Mouse (Mus musculus) spleen, adult 2 months (tissue): ENCODE measurements around the gene Tns1. TPM values are rescaled to one million over a fixed set of nuclear protein-coding genes. Genes with fewer than 3 reads are reported as not detected.

ENCODE experiments used
- DNase-seq, 2 experiments: peaks; one replicate each; pipeline versions ENCODE4 v3.0.0 to v3.0.0-alpha.2; 2012 to 2021; ENCODE audit warnings: low spot score in 2 of 2, low read depth in 1 of 2
- H3K27ac ChIP-seq: fragments of 200-500 bp; 2 replicates; pipeline ENCODE4 v1.5.1; 2012; ENCODE audit warnings: low read length, inconsistent platforms; ENCODE audit not compliant: insufficient read depth
- H3K27me3 ChIP-seq: fragments of 200-500 bp; 2 replicates; pipeline ENCODE4 v1.6.1; 2012; ENCODE audit warnings: mild to moderate bottlenecking, moderate library complexity, low read length, inconsistent platforms; ENCODE audit not compliant: control insufficient read depth, insufficient read depth
- H3K36me3 ChIP-seq: fragments of 200-500 bp; 2 replicates; pipeline ENCODE4 v1.6.1; 2012; ENCODE audit warnings: mild to moderate bottlenecking, low read length, inconsistent platforms; ENCODE audit not compliant: control insufficient read depth, insufficient read depth
- H3K4me1 ChIP-seq: fragments of 200-500 bp; 2 replicates; pipeline ENCODE4 v1.6.1; 2011; ENCODE audit warnings: inconsistent platforms; ENCODE audit not compliant: control insufficient read depth, insufficient read depth, insufficient read length
- H3K4me3 ChIP-seq: fragments of 200-500 bp; 2 replicates; pipeline ENCODE4 v1.5.1; 2011; ENCODE audit warnings: mild to moderate bottlenecking, inconsistent platforms; ENCODE audit not compliant: insufficient read depth, insufficient read length; ENCODE audit errors: extremely low read depth
- CTCF ChIP-seq: fragments of 200-500 bp; IDR thresholded peaks from 2 replicates; pipeline ENCODE4 v1.5.1; 2011; ENCODE audit warnings: mild to moderate bottlenecking, inconsistent platforms; ENCODE audit not compliant: insufficient read depth, insufficient read length, insufficient replicate concordance; ENCODE audit errors: extremely low read depth
- POLR2A ChIP-seq: fragments of 200-500 bp; IDR thresholded peaks from 2 replicates; pipeline ENCODE4 v1.6.1; 2011; ENCODE audit warnings: low read depth, low read length, inconsistent platforms
- WGBS: fragments of 180-500 bp; shearing (Covaris S2); methylation state at CpG from one replicate; pipeline ENCODE4 v1.1.7; 2018; 5-methylcytosine and 5-hydroxymethylcytosine counted together
- polyA plus RNA-seq: library from polyadenylated mRNA; depleted of rRNA; stranded (reverse); fragments of >200 nt; gene quantifications from 2 replicates; pipeline ENCODE4 v1.2.3, GENCODE M21; 2012

Tns1 gene
- polyA plus RNA-seq, 1 experiment: 80.4 TPM

GRCm38 (mm10) chr1:74069085-74069835 is 55.0 kb downstream of the Tns1 start:
- TF ChIP-seq CTCF (no peak), POLR2A (no peak)
- 70% methylated on average over 9 of the region's 9 CpGs for WGBS
- Histone ChIP-seq H3K36me3 (no peaks in the 10 kb centered on the region), H3K27ac (no peak overlapping the region), H3K27me3 (peaks cover 4% of the 10 kb centered on the region; the same call in 1 of the 2 replicates), H3K4me1 (peaks cover 5% of the 10 kb centered on the region), H3K4me3 (no peak overlapping the region)
- no peak for DNase-seq

DNA sequence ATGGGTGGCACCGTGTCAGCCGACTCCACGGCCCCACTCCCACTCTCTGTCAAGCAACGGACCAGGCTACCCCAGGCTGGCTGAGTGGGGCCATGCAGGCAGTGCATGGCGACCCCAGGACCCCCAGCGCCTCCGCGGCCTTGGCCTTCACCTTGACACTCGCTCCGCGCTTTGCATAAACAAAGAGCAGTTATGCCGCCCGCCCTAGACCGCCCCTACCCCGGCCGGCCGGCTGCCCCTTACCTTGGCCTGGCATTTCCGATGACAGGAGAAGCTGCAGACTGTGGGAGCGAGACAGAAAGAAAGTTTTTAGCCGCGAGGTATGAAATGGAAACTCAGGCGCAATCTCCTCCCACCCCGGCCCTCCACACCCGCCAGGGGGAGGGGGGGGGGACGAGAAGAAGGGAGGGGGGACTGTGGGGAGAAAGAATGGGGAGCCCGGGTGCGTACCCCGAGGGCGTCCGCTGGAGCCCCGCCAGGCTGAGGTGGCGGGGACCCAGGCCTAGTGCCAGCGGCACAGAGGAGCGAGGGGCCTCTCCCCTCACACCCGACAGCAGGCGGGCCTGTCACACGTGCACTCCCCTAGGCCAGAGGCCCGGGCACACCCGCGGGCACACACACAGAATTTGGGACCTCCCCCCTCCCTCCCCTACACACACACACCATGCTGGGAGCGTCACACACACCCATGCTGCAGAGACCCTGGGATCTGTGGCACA is 55.7 kb downstream of the Tns1 start:
- Histone ChIP-seq H3K4me1 (peaks cover 5% of the 10 kb centered on the region), H3K36me3 (no peaks in the 10 kb centered on the region), H3K27ac (no peak overlapping the region), H3K4me3 (peak overlapping the region; percentile 53), H3K27me3 (peaks cover 4% of the 10 kb centered on the region; the same call in 1 of the 2 replicates)
- no peak for DNase-seq
- WGBS: 7% methylated on average over 40 of the region's 41 CpGs
- TF ChIP-seq POLR2A: no peak
- no peak for TF ChIP-seq CTCF

DNA sequence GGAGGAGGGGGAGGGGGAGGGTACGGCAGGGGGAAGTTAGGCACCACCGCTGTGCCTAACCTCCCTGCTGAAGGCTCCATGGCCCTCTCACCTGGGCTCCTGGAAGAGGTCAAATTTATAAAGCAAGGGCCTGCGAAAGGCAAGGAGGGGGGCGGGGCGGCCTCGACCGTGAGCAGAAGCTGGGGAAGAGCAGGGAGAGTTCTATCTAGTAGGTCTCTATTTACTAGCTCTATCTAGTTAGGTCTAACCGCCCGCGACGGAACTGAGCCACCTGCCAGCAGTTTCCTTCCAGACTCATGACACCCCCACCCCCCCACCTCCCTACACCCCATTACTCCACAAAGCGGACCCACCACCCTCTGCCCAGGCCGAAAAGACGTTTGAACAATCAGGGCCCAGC is 56.4 kb downstream of the Tns1 start:
- Histone ChIP-seq H3K36me3 (no peaks in the 10 kb centered on the region), H3K4me3 (peak overlapping the region; percentile 53), H3K4me1 (peaks cover 5% of the 10 kb centered on the region), H3K27me3 (peaks cover 4% of the 10 kb centered on the region; the same call in 1 of the 2 replicates), H3K27ac (no peak overlapping the region)
- no peak for TF ChIP-seq CTCF
- no peak for TF ChIP-seq POLR2A
- 8% methylated on average over 14 of the region's 14 CpGs for WGBS
- no peak for DNase-seq

GRCm38 (mm10) chr1:74066576-74066975 is 57.7 kb downstream of the Tns1 start:
- Histone ChIP-seq H3K27ac (no peak overlapping the region), H3K36me3 (no peaks in the 10 kb centered on the region), H3K27me3 (peaks cover 4% of the 10 kb centered on the region; the same call in 1 of the 2 replicates), H3K4me1 (peaks cover 5% of the 10 kb centered on the region), H3K4me3 (no peak overlapping the region)
- WGBS: 86% methylated on average over 3 of the region's 3 CpGs
- no peak for DNase-seq
- TF ChIP-seq CTCF (no peak), POLR2A (no peak)

DNA sequence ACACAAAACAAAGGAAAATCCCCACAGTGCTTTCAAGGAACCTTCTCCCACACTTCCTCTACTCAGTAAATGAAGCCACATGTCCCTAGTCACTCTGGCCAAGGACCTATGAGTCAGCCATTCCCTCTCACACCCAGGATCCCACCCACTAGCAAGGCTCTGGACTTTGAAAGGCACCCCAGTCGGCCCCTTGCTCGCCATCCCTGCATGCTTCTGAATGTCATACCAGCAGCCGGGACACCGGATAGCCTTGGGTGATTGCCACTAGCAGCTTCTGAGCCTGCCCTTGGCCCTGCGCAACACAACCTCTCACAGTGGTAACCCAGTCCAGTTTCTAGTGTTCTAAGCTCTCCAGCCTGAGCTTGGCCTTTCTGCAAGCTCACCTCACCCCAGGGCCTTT is 58.2 kb downstream of the Tns1 start:
- TF ChIP-seq POLR2A (no peak), CTCF (no peak)
- Histone ChIP-seq H3K27ac (peak overlapping the region; percentile 14; the same call in 1 of the 2 replicates), H3K4me3 (no peak overlapping the region), H3K27me3 (peaks cover 4% of the 10 kb centered on the region; the same call in 1 of the 2 replicates), H3K36me3 (no peaks in the 10 kb centered on the region), H3K4me1 (peaks cover 5% of the 10 kb centered on the region)
- no peak for DNase-seq
- 88% methylated on average over 5 of the region's 5 CpGs for WGBS

DNA sequence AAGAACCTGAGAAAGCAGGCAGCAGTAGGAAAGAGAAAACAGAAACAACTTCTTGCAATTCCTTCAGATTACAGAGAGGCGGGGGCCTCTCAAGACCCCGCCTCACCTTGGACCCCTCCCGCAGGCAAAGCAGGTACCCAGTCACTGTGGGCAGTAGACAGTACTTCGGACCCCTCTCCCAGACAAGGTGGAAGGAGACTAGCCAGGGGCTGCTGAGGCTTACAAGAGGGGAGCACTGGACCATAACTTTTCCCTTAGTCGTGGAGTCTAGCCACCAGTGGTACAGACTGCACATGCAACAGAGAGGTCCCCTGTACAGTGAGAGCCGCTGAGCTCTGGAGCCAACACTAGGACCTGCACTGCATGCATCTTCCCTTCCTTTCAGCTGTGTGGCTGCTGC is 64.2 kb downstream of the Tns1 start:
- Histone ChIP-seq H3K27ac (no peak overlapping the region), H3K27me3 (no peaks in the 10 kb centered on the region), H3K36me3 (no peaks in the 10 kb centered on the region), H3K4me3 (no peak overlapping the region), H3K4me1 (no peaks in the 10 kb centered on the region)
- WGBS: 71% methylated on average over 6 of the region's 6 CpGs
- no peak for DNase-seq
- no peak for TF ChIP-seq CTCF
- TF ChIP-seq POLR2A: no peak
